Mouse (Mus musculus) kidney, postnatal 0 days (tissue): ENCODE measurements around the gene Heatr5a. TPM values are rescaled to one million over a fixed set of nuclear protein-coding genes. Genes with fewer than 3 reads are reported as not detected.

Source experiments
- ATAC-seq: fragments of 200-750 bp; cut with Nextera tagmentation; replicated peaks from 2 replicates; pipeline ENCODE4 v1.8.0; 2017; ENCODE audit warnings: low read depth, moderate number of reproducible peaks, moderate TSS enrichment, moderate library complexity; ENCODE audit not compliant: low FRiP score
- DNase-seq: peaks from one replicate; pipeline ENCODE4 v3.0.0-alpha.2; 2016; ENCODE audit warnings: low spot score
- H3K27ac ChIP-seq: fragments of 300-500 bp; sonication (generic); 2 replicates; pipeline ENCODE4 v1.5.1; 2014; ENCODE audit warnings: mild to moderate bottlenecking
- H3K27me3 ChIP-seq: fragments of 300-500 bp; sonication (generic); 2 replicates; pipeline ENCODE4 v1.6.1; 2014; ENCODE audit warnings: low read length, mixed read lengths; ENCODE audit not compliant: insufficient read depth
- H3K36me3 ChIP-seq: fragments of 300-500 bp; sonication (generic); 2 replicates; pipeline ENCODE4 v1.6.1; 2014; ENCODE audit warnings: low read length, mixed read lengths; ENCODE audit not compliant: insufficient read depth
- H3K4me1 ChIP-seq: fragments of 300-500 bp; sonication (generic); replicated peaks from 2 replicates; pipeline ENCODE4 v1.6.1; 2014; ENCODE audit warnings: antibody characterized with exemption, low read length, mixed read lengths; ENCODE audit not compliant: insufficient read depth
- H3K4me2 ChIP-seq: fragments of 300-500 bp; sonication (generic); 2 replicates; pipeline ENCODE4 v1.6.1; 2014; ENCODE audit warnings: mild to moderate bottlenecking, low read length, moderate library complexity, mixed read lengths
- H3K4me3 ChIP-seq: fragments of 300-500 bp; sonication (generic); replicated peaks from 2 replicates; pipeline ENCODE4 v1.5.1; 2014; ENCODE audit warnings: low read depth, low read length
- H3K9ac ChIP-seq: fragments of 300-500 bp; sonication (generic); 2 replicates; pipeline ENCODE4 v1.6.1; 2014; ENCODE audit warnings: low read depth, low read length
- H3K9me3 ChIP-seq: fragments of 300-500 bp; sonication (generic); replicated peaks from 2 replicates; pipeline ENCODE4 v1.6.1; 2016; ENCODE audit warnings: low read length, inconsistent platforms, mixed read lengths
- CTCF ChIP-seq: IDR thresholded peaks from 2 replicates; pipeline ENCODE4 v1.5.1; 2016; ENCODE audit warnings: antibody characterized with exemption, low read depth, mild to moderate bottlenecking, moderate library complexity
- WGBS: fragments of 180-500 bp; shearing (Covaris S2); extraction: QIAGEN DNeasy Blood & Tissue Kit; methylation state at CpG from one replicate; pipeline ENCODE4 v1.1.7; 2014; 5-methylcytosine and 5-hydroxymethylcytosine counted together
- polyA plus RNA-seq: library from polyadenylated mRNA; unstranded; fragments of >200 nt; fragmentation: Nextera tagmentation; extraction: Ambion mirVana; gene quantifications from 2 replicates; pipeline ENCODE4 v1.2.1, GENCODE M21; 2015

Gene Heatr5a
- polyA plus RNA-seq, 1 experiment from 2014 or later: 3.7 TPM

GRCm38 (mm10) chr12:51866226-51866910, 104.8 kb downstream of the Heatr5a start:
- H3K4me2 ChIP-seq: no peak overlapping the region
- 60% methylated on average over 13 of the region's 13 CpGs for WGBS
- no peaks in the 10 kb centered on the region for H3K9me3 ChIP-seq
- no peak overlapping the region for H3K4me3 ChIP-seq
- ATAC-seq: no peak
- no peak for DNase-seq
- 0 out of 2 replicates have a peak, but pooled peaks cover 8% of the 10 kb centered on the region for H3K4me1 ChIP-seq
- no peak overlapping the region for H3K9ac ChIP-seq
- H3K27ac ChIP-seq: peak overlapping the region; percentile 44; the same call in 1 of the 2 replicates
- H3K36me3 ChIP-seq: no peaks in the 10 kb centered on the region
- H3K27me3 ChIP-seq: no peaks in the 10 kb centered on the region
- TF ChIP-seq CTCF: no peak

GRCm38 (mm10) chr12:51865790-51866179, 105.3 kb downstream of the Heatr5a start:
- ATAC-seq (peak; percentile 68), DNase-seq (peak; percentile 46)
- Histone ChIP-seq H3K9ac (no peak overlapping the region), H3K27me3 (no peaks in the 10 kb centered on the region), H3K36me3 (no peaks in the 10 kb centered on the region), H3K4me2 (no peak overlapping the region), H3K27ac (peak overlapping the region; percentile 44; the same call in 1 of the 2 replicates), H3K4me1 (0 out of 2 replicates have a peak, but pooled peaks cover 8% of the 10 kb centered on the region), H3K9me3 (no peaks in the 10 kb centered on the region), H3K4me3 (no peak overlapping the region)
- TF ChIP-seq CTCF: no peak
- 40% methylated on average over 4 of the region's 4 CpGs for WGBS

- no peaks in the 10 kb centered on the region for H3K9me3 ChIP-seq
- peak overlapping the region; percentile 44 for H3K27ac ChIP-seq
- H3K4me3 ChIP-seq: no peak overlapping the region
- 51% methylated on average over 9 of the region's 9 CpGs for WGBS
- no peaks in the 10 kb centered on the region for H3K36me3 ChIP-seq
- no peak for TF ChIP-seq CTCF
- no peaks in the 10 kb centered on the region for H3K27me3 ChIP-seq
- ATAC-seq: no peak
- no peak overlapping the region for H3K4me2 ChIP-seq
- DNase-seq: no peak
- H3K4me1 ChIP-seq: 0 out of 2 replicates have a peak, but pooled peaks cover 8% of the 10 kb centered on the region
- H3K9ac ChIP-seq: no peak overlapping the region
These were observed 105.9 kb downstream of the Heatr5a start for GRCm38 (mm10) chr12:51865061-51865789.

GRCm38 (mm10) chr12:51863116-51864002, 107.8 kb downstream of the Heatr5a start:
- DNase-seq: no peak
- H3K4me3 ChIP-seq: no peak overlapping the region
- no peaks in the 10 kb centered on the region for H3K9me3 ChIP-seq
- H3K27ac ChIP-seq: peak overlapping the region; percentile 70; the same call in 1 of the 2 replicates
- WGBS: 69% methylated on average over 14 of the region's 14 CpGs
- no peak overlapping the region for H3K4me2 ChIP-seq
- TF ChIP-seq CTCF: no peak
- no peak overlapping the region for H3K9ac ChIP-seq
- peak; percentile 67; the same call in 1 of the 2 replicates for ATAC-seq
- H3K27me3 ChIP-seq: no peaks in the 10 kb centered on the region
- H3K36me3 ChIP-seq: no peaks in the 10 kb centered on the region
- H3K4me1 ChIP-seq: 0 out of 2 replicates have a peak, but pooled peaks cover 8% of the 10 kb centered on the region

GRCm38 (mm10) chr12:51858134-51859028, 112.7 kb downstream of the Heatr5a start:
- no peaks in the 10 kb centered on the region for H3K27me3 ChIP-seq
- H3K9ac ChIP-seq: no peak overlapping the region
- no peak for DNase-seq
- no peak for ATAC-seq
- no peak overlapping the region for H3K27ac ChIP-seq
- no peaks in the 10 kb centered on the region for H3K36me3 ChIP-seq
- no peak overlapping the region for H3K4me2 ChIP-seq
- no peaks in the 10 kb centered on the region for H3K9me3 ChIP-seq
- no peak overlapping the region for H3K4me3 ChIP-seq
- no peaks in the 10 kb centered on the region for H3K4me1 ChIP-seq
- 64% methylated on average over 13 of the region's 13 CpGs for WGBS
- TF ChIP-seq CTCF: no peak
